Mouse (Mus musculus) brain, embryonic 14.5 days (tissue): ENCODE data around the gene Flna. TPM values are rescaled to one million over a fixed set of nuclear protein-coding genes. Genes with fewer than 3 reads are reported as not detected.
"Not testable (repeated sequence)": the region's sequence is repeated elsewhere in the genome, so short reads cannot be mapped to it uniquely, and the experiment has no call there.

Source experiments
- DNase-seq: peaks from one replicate; pipeline ENCODE4 v3.0.0-alpha.2; 2011; ENCODE audit warnings: low read depth
- CTCF ChIP-seq: fragments of 200-500 bp; IDR thresholded peaks from 2 replicates; pipeline ENCODE4 v1.5.1; 2012; ENCODE audit warnings: inconsistent platforms, mild to moderate bottlenecking, moderate library complexity, borderline replicate concordance; ENCODE audit not compliant: insufficient read depth, insufficient read length; ENCODE audit errors: extremely low read depth
- POLR2A ChIP-seq: fragments of 200-500 bp; IDR thresholded peaks from 2 replicates; pipeline ENCODE4 v1.6.1; 2012; ENCODE audit warnings: mild to moderate bottlenecking, inconsistent platforms, borderline replicate concordance; ENCODE audit not compliant: poor library complexity, insufficient read depth, insufficient read length, severe bottlenecking; ENCODE audit errors: extremely low read depth
- polyA plus RNA-seq: library from polyadenylated mRNA; depleted of rRNA; stranded (reverse); fragments of >200 nt; gene quantifications from 2 replicates; pipeline ENCODE4 v1.2.3, GENCODE M21; 2012; rRNA removed

Flna gene
- polyA plus RNA-seq, 1 experiment = 372 TPM

GRCm38 (mm10) chrX:74243807-74244206 is 5.8 kb downstream of the Flna start:
- TF ChIP-seq POLR2A (no peak), CTCF (no peak)
- DNase-seq = no peak

GRCm38 (mm10) chrX:74243396-74243795 is 6.2 kb downstream of the Flna start:
- no peak for DNase-seq
- TF ChIP-seq POLR2A = no peak
- TF ChIP-seq CTCF = no peak

GRCm38 (mm10) chrX:74240332-74240731 is 9.3 kb downstream of the Flna start:
- DNase-seq = no peak
- TF ChIP-seq POLR2A (no peak), CTCF (no peak)

- no peak for DNase-seq
- TF ChIP-seq POLR2A = no peak
- TF ChIP-seq CTCF = no peak
Observed at GRCm38 (mm10) chrX:74233196-74233595, 16.4 kb downstream of the Flna start.

- DNase-seq = no peak
- TF ChIP-seq CTCF (no peak), POLR2A (no peak)
Observed at GRCm38 (mm10) chrX:74230038-74230437, 19.6 kb downstream of the Flna start.

- DNase-seq = not testable (repeated sequence)
Observed at GRCm38 (mm10) chrX:74220099-74220498, 29.5 kb downstream of the Flna start.

GRCm38 (mm10) chrX:74219449-74219848 is 30.2 kb downstream of the Flna start:
- TF ChIP-seq POLR2A = no peak
- TF ChIP-seq CTCF = no peak

GRCm38 (mm10) chrX:74218496-74218895 is 31.1 kb downstream of the Flna start:
- no peak for DNase-seq
- TF ChIP-seq POLR2A (no peak), CTCF (no peak)

More at GRCm38 (mm10) chrX:74219449-74219848, 30.2 kb downstream of the Flna start:
- DNase-seq = no peak

GRCm38 (mm10) chrX:74203556-74203955 is 46.1 kb downstream of the Flna start:
- TF ChIP-seq CTCF (no peak), POLR2A (no peak)
- DNase-seq = no peak

GRCm38 (mm10) chrX:74176959-74177358 is 72.7 kb downstream of the Flna start, which contains the start of gene Tktl1:
Gene Tktl1 (plus strand): TSS chrX:74177259.
- TF ChIP-seq CTCF (no peak), POLR2A (no peak)
- no peak for DNase-seq

Other genes starting within 250 kb of the Flna start
- 59.2 and 77.8 TPM in 2 replicates for gene Irak1, start 225.9 kb downstream of the Flna start, polyA plus RNA-seq
- not detected in 2 replicates for gene Opn1mw, start 122.4 kb downstream of the Flna start, polyA plus RNA-seq
- 25.4 and 38.9 TPM in 2 replicates for gene Mecp2, start 114.5 kb downstream of the Flna start, polyA plus RNA-seq
- gene Tex28, start 82.0 kb downstream of the Flna start, polyA plus RNA-seq = not detected in 2 replicates
- not detected in 2 replicates for gene Tktl1, start 72.6 kb downstream of the Flna start, polyA plus RNA-seq
- 84.6 and 102 TPM in 2 replicates for gene Emd, start 4.9 kb upstream of the Flna start, polyA plus RNA-seq
- gene Rpl10, start 21.0 kb upstream of the Flna start, polyA plus RNA-seq = 1,601 and 1,926 TPM in 2 replicates
- gene Taz, start 32.1 kb upstream of the Flna start, polyA plus RNA-seq = 76.5 and 110 TPM in 2 replicates
- 3.0 and 4.0 TPM in 2 replicates for gene Dnase1l1, start 32.5 kb upstream of the Flna start, polyA plus RNA-seq
- 313 and 338 TPM in 2 replicates for gene Atp6ap1, start 47.3 kb upstream of the Flna start, polyA plus RNA-seq
- gene Gdi1, start 55.2 kb upstream of the Flna start, polyA plus RNA-seq = 1,152 and 1,204 TPM in 2 replicates
- gene Fam50a, start 63.2 kb upstream of the Flna start, polyA plus RNA-seq = 32.0 and 41.0 TPM in 2 replicates
- gene Plxna3, start 79.2 kb upstream of the Flna start, polyA plus RNA-seq = 297 and 349 TPM in 2 replicates
- gene Lage3, start 103.8 kb upstream of the Flna start, polyA plus RNA-seq = 63.0 and 107 TPM in 2 replicates
- gene Ubl4a, start 123.4 kb upstream of the Flna start, polyA plus RNA-seq = 52.8 and 63.4 TPM in 2 replicates
- 6.1 and 7.7 TPM in 2 replicates for gene Slc10a3, start 123.5 kb upstream of the Flna start, polyA plus RNA-seq
- gene Fam3a, start 143.5 kb upstream of the Flna start, polyA plus RNA-seq = 35.3 and 47.8 TPM in 2 replicates
- gene Ikbkg, start 143.5 kb upstream of the Flna start, polyA plus RNA-seq = 15.1 and 16.0 TPM in 2 replicates
- gene G6pdx, start 179.4 kb upstream of the Flna start, polyA plus RNA-seq = 50.5 and 53.4 TPM in 2 replicates
- gene Gm6880, start 231.6 kb upstream of the Flna start, polyA plus RNA-seq = 0.18 TPM in 1 of 2 replicates, not detected in the other